Mouse (Mus musculus) kidney, postnatal 36 days (tissue): ENCODE measurements around the gene Ppp1r21.

ENCODE experiments used
- DNase-seq, 2 experiments: peaks; one replicate each; pipeline ENCODE4 v3.0.0; 2021 to 2022; ENCODE audit warnings: mixed read lengths in 2 of 2

The Ppp1r21 gene

DNA sequence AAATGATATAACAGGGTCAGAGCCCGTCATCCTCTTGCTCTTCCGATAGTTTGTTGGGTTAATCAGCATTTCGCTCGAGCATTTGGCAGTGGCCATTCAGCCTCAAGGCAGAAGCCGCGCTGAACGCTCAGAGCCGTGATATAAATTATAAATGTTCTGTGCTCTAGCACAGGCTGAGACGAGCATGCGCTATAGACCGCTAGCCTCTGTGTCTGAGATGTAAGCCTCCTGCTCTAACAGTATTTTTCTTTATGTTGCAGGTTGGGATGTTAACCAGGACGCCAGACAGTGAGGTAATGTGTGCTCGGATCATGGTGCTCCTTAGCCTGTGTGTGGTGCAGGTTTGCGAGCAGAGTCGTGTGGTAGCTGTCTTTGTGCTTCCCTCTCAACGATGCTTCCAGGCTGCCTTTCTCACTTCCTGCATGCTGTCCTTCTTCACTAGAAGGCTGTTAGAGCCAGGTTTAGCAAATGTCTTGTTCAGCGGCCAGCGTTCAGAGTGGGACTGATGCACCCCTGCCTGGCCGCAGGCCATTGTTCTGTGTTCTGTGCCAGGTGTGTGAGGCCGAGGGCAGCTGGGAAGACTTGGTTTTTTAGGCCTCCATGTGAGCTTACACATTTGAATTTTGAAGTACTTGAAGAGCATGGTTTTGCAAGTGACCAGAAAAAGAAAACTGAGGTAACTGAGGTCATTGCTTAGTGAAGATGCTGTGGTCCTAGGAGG lies 48.8 kb downstream of the Ppp1r21 start:
- no peak for DNase-seq

- no peak for DNase-seq
Observed at GRCm38 (mm10) chr17:88580556-88580955, 50.6 kb downstream of the Ppp1r21 start.

- DNase-seq, result peak in 1 of 2 experiments; percentile 57
Observed at GRCm38 (mm10) chr17:88581511-88582021, 51.6 kb downstream of the Ppp1r21 start.

DNA sequence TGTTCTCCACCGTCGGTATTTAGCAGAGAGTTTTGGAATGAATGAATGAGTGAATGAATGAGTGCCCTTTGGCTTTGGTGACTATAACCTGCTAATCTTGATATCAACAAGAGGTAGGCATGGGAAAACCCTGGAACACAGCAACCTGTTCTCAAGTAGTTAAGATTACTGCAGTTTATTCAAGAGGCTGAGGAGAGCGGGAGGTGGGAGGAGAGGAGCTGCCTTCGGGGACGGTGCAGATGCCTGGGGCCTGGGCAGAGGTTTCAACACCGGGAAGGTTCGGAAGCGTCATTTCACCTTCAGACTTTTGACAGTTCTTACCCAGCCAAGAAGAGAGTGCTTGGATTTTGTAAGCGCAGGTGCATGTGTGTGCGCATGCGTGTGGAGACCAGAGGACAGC lies 53.1 kb downstream of the Ppp1r21 start:
- no peak for DNase-seq

GRCm38 (mm10) chr17:88583411-88583810 lies 53.5 kb downstream of the Ppp1r21 start:
- no peak for DNase-seq

GRCm38 (mm10) chr17:88587371-88587770 lies 57.5 kb downstream of the Ppp1r21 start:
- no peak for DNase-seq

GRCm38 (mm10) chr17:88588228-88588627 lies 58.3 kb downstream of the Ppp1r21 start:
- no peak for DNase-seq

DNA sequence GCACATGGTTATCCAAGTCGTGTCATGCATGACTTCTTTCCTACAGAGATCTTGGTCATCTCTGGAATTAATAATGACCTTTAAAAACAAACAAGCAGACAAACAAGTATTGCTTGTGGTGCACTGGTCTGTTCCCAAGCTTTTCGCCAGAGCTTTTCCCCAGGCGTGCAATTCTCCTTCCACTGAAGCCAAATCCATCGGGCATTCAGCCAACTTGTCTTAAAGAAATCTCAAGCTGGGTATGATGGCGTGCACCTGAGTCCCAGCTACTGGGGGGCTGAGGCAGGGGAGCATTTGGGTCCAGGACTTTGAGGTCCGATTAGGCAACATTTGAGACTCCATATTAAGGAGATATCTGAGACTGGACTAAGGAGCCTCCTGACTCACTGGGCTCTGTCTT lies 60.3 kb downstream of the Ppp1r21 start:
- DNase-seq, result no peak

DNA sequence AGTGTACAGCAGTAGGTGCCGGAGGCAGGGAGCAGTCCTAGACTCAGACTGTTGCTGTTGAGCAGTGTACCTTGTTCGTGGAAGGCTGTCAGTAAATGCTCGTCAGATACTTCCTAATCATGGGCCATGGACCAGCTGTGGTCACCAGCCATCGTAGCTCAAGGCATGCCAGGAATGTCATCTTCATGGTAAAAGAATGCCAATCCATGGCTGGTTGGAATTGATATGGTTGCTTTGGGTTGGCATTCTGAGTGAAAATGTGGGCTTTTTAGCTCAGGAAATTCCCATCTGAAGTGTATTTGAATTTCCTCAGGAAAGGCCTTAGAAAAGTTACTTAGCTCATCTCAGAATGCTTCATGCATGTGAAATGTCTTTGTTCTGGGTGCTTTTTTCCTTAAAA lies 65.2 kb downstream of the Ppp1r21 start:
- DNase-seq, result no peak

GRCm38 (mm10) chr17:88596068-88596467 lies 66.2 kb downstream of the Ppp1r21 start:
- no peak for DNase-seq

GRCm38 (mm10) chr17:88596544-88597221 lies 66.8 kb downstream of the Ppp1r21 start:
- no peak for DNase-seq

DNA sequence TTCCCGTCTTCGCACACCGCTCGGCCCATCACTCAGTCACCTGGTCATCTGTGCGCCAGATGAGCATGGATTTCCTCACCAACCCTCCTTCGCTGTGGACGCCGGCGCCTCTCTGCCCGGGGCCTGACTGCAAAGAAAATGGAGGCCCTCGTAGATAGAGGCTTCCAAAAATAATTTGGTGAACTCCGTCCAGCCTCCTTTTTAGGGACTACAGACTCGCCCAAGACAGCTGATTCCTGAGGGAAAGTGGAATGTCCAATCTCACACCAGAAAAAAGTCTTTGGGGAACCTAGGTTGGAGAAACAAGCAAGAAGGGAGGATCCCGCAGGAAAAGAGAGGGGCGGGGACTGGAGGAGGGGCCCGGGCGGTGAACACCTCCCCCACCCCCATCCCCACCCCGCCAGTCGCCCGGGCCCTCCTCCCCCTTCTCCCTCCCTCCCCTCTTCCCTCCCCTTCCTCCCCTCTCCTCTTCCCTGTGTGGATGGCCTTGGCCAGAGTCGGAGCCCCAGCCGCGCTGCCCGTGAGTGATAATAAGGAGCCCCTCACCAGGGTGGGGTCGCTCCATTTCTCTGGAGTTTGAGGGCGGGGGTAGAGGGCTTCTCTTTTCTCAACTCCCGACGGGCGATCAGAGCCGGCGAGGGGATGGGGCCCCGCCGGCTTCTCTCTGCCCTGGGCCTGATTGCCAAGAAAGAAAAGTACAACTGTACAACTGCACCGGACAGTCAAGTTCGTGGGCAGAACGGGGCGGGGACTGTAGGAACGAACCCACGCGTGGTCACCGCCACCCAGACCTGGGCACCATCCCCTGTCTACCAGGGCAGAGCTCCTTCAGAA lies 67.5 kb downstream of the Ppp1r21 start, which contains the start of gene Ston1:
Gene Ston1 (plus strand): TSS at position 463 of the 834 bp plus-strand sequence.
- DNase-seq, result peak; percentile 83 to 90

- DNase-seq, result no peak
Observed at GRCm38 (mm10) chr17:88598056-88598420, 68.1 kb downstream of the Ppp1r21 start.

DNA sequence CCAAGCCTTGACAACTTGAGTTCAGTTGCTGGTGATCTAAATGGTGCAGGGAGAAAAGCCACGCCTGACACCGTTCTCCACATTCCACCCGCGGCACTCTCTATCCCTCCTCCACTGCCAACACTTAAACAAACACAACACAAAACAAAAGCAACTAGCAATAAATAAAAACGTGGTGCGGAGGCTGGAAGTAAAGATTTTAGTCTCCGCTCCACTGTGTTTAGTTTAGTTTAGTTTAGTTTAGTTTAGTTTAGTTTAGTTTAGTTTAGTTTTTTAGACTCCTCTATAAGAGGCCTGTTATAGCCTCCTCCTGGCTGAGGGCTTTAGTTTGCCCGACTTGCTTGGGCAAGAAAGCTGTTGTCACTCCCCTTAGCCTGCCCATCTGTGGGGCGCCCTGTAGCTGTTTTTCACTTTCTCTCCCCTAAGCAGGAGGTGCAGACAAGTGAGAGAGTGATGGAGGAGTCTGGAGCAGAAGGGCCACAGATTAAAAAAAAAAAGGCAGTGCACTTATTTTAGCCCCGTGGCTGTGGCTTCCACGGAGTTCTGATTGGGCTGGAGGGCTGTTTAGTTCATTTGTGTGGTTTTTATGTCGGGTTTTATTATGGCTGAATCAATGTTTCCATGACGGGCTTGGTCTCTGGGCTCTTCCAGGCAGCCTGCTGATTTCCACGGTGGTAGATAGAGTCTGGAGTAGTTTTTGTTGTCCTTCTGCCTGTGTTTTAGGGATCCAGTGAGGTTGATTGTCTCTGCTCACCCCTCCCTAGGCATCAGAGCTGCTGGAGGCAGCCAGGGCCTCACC lies 68.9 kb downstream of the Ppp1r21 start:
- peak; percentile 11 to 14 for DNase-seq

GRCm38 (mm10) chr17:88600492-88601026 lies 70.6 kb downstream of the Ppp1r21 start:
- DNase-seq, result peak; percentile 24 to 36

DNA sequence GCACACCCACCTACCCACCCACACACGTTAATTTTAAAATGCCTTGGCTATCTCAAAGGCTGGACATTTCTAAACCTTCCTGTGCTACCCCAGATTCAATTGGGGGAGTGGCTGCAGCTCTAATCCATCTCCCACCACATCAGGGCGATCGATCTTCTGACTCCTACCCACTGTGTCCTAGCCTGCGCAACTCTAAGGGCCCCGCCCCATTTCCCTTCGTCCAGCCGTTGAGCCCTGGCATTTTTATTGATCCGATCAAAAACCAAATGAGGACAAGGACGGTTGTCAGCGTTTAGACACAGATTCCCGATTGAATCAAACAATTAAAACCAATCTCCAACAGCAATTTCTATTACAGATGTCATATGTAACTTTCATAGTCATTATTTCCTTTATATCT lies 74.0 kb downstream of the Ppp1r21 start:
- no peak for DNase-seq

DNA sequence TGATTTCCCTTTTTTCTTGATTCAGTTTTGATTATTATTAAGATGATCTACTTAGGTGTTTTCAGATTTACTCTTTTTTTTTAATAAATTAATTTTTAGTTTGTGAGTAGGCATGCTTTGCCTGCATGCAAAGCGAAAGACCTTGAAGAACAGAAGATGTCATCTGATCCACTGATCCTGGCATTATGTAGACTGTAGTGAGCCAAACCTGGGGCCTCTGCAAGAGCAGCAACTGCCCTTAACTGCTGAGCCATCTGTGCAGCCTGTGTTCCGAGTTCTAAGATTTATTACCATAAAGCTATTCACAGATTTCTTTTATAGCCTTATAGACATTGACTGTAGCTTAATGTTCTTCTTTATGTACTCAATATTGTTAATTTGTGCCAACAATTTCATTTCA lies 76.1 kb downstream of the Ppp1r21 start:
- no peak for DNase-seq

- no peak for DNase-seq
Observed at GRCm38 (mm10) chr17:88609361-88609760, 79.4 kb downstream of the Ppp1r21 start.

DNA sequence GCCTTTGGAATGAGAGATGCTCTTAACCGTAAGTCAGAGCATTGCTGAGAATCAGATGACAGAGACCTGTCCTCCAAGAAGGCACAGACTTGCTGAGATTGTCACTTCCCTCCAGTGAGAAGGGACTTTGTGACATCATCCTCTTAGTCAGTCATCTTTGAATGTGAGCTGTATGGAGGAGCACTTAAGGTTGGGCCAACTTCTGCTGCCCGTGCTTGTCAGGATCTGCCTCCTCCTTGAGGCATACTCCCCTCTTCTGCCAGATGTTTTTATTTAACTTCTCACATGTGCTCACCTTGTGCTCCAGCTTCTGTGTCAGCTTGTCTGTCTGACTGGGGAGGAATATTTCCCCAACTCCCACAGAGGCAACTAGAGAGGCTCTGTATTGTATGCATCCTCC lies 81.1 kb downstream of the Ppp1r21 start:
- DNase-seq, result no peak

DNA sequence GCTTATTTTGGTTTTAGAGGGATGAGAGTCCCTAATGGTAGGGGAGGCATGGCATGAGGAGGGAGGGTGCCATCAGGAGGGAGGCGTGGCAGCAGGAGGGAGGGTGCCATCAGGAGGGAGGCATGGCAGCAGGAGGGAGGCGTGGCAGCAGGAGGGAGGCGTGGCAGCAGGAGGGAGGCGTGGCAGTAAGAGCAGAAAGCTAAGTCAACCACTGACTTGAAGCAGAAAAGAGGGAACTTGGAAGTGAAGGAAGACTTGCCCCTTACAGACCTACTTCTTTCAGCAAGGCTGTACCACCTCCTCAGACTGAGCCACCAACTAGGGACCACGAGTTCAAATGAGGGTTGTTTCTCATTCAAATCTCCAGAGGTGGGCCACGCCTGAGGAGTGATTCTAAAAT lies 83.3 kb downstream of the Ppp1r21 start:
- no peak for DNase-seq

GRCm38 (mm10) chr17:88613721-88614120 lies 83.8 kb downstream of the Ppp1r21 start:
- no peak for DNase-seq

- DNase-seq, result no peak
Observed at GRCm38 (mm10) chr17:88614234-88614633, 84.3 kb downstream of the Ppp1r21 start.
